Mouse (Mus musculus) CH12.LX (cell line): ENCODE results near the gene Zcchc7.

Experiments
- BHLHE40 ChIP-seq: IDR thresholded peaks from 2 replicates; pipeline ENCODE4 v1.6.1; 2011; ENCODE audit warnings: mild to moderate bottlenecking, low read depth, low read length, improper control_type of control experiment
- CHD1 ChIP-seq: IDR thresholded peaks from 2 replicates; pipeline ENCODE4 v1.6.1; 2012; ENCODE audit warnings: low read depth, low read length, improper control_type of control experiment, inconsistent platforms
- CTCF ChIP-seq, 2 experiments: IDR thresholded peaks in 1 of 2; conservative IDR thresholded peaks in 1 of 2; 2 replicates each; pipeline ENCODE4 v1.5.1; 2011 to 2012; ENCODE audit warnings: low read depth in 2 of 2, low read length in 2 of 2, improper control_type of control experiment in 1 of 2, inconsistent platforms in 1 of 2, mild to moderate bottlenecking in 1 of 2, moderate library complexity in 1 of 2
- E2F4 ChIP-seq: IDR thresholded peaks from 2 replicates; pipeline ENCODE4 v1.6.1; 2011; ENCODE audit warnings: low read depth, low read length, improper control_type of control experiment; ENCODE audit not compliant: insufficient replicate concordance
- EP300 ChIP-seq: IDR thresholded peaks from 2 replicates; pipeline ENCODE4 v1.6.1; 2011; ENCODE audit warnings: low read length, improper control_type of control experiment
- ETS1 ChIP-seq: conservative IDR thresholded peaks from 2 replicates; pipeline ENCODE4 v1.6.1; 2012; ENCODE audit warnings: low read depth, mild to moderate bottlenecking, inconsistent platforms, low read length, improper control_type of control experiment, moderate library complexity
- JUND ChIP-seq: conservative IDR thresholded peaks from 2 replicates; pipeline ENCODE4 v1.6.1; 2011; ENCODE audit warnings: low read depth, low read length, improper control_type of control experiment
- MAZ ChIP-seq: IDR thresholded peaks from 2 replicates; pipeline ENCODE4 v1.6.1; 2012; ENCODE audit warnings: low read depth, mild to moderate bottlenecking, inconsistent platforms, low read length, improper control_type of control experiment, moderate library complexity
- POLR2A ChIP-seq: IDR thresholded peaks from 2 replicates; pipeline ENCODE4 v1.6.1; 2011; ENCODE audit warnings: low read depth, mild to moderate bottlenecking, improper control_type of control experiment, low read length
- POLR2AphosphoS2 ChIP-seq: IDR thresholded peaks from 2 replicates; pipeline ENCODE4 v1.6.1; 2011; ENCODE audit warnings: low read depth, low read length, improper control_type of control experiment
- RAD21 ChIP-seq: IDR thresholded peaks from 2 replicates; pipeline ENCODE4 v1.6.1; 2011; ENCODE audit warnings: low read depth, mild to moderate bottlenecking, low read length, improper control_type of control experiment, moderate library complexity
- SMC3 ChIP-seq: IDR thresholded peaks from 2 replicates; pipeline ENCODE4 v1.6.1; 2011; ENCODE audit warnings: low read depth, low read length, improper control_type of control experiment
- TCF12 ChIP-seq: IDR thresholded peaks from 2 replicates; pipeline ENCODE4 v1.6.1; 2014; ENCODE audit warnings: low read depth, mild to moderate bottlenecking, inconsistent platforms, low read length, improper control_type of control experiment

DNA sequence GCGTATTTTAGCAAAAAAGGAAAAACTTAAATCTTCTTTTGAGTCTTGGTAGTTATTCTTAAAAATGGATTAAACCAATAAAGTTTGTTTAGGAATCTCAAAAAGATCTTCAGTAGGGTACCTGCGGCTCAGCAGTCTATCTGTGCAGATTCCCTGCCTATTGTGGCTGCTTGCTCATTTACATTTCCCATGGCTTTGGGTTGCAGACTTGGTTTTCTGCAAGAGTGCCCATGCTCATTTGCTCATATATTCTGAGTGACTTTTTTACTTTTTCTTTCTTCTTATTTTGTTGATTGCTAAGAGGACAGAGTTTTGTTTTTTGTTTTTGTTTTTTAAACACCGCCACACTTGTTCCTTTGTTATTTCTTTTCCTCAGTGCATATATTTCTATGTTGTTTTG is 19.2 kb downstream of the Zcchc7 start:
- TF ChIP-seq CHD1 = no peak
- no peak for TF ChIP-seq JUND
- TF ChIP-seq RAD21 = no peak
- no peak for TF ChIP-seq BHLHE40
- TF ChIP-seq SMC3 = no peak
- no peak for TF ChIP-seq E2F4
- TF ChIP-seq POLR2AphosphoS2 = no peak
- TF ChIP-seq CTCF (conservative IDR thresholded peaks at IDR 0.05 in 1 of 2, IDR thresholded peaks at IDR 0.05 in 1 of 2; ENCODE audit: low read depth in 2 of 2, low read length in 2 of 2) = no peak
- TF ChIP-seq MAZ = no peak
- no peak for TF ChIP-seq POLR2A
- TF ChIP-seq EP300 = peak; percentile 60
- 0 out of 2 replicates have a peak, but pooled peaks have one; percentile 28 for TF ChIP-seq ETS1
- TF ChIP-seq TCF12 = no peak
